Mouse (Mus musculus) bone marrow, adult 2 months (tissue): ENCODE results near the gene Stx1a.

Source experiments
- CTCF ChIP-seq: fragments of 200-500 bp; IDR thresholded peaks from 2 replicates; pipeline ENCODE4 v1.5.1; 2011; ENCODE audit warnings: low read length, control low read depth; ENCODE audit not compliant: control insufficient read depth, insufficient read depth
- POLR2A ChIP-seq: fragments of 200-500 bp; IDR thresholded peaks from 2 replicates; pipeline ENCODE4 v1.6.1; 2011; ENCODE audit warnings: low read depth, mild to moderate bottlenecking, control low read depth, low read length, borderline replicate concordance; ENCODE audit not compliant: control insufficient read depth

DNA sequence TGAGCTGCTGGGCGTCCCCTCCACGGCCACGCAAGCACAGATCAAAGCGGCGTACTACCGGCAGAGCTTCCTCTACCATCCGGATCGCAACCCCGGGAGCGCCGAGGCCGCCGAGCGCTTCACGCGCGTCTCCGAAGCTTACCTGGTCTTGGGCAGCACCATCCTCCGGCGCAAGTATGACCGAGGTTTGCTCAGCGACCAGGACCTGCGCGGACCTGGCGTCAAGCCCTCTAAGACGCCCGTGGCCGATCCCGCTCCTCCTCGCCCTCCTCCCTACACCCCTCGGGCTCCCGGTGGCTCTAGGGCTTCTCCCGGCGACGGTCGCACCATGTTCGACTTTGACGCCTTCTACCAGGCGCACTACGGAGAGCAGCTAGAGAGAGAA, 41.1 kb downstream of the Stx1a start:
- TF ChIP-seq CTCF, result no peak
- no peak for TF ChIP-seq POLR2A
